Mouse (Mus musculus) CH12.LX (cell line): ENCODE data around the gene Ntm. TPM values are rescaled to one million over a fixed set of nuclear protein-coding genes. Genes with fewer than 3 reads are reported as not detected.

Experiments used
- DNase-seq: peaks from one replicate; pipeline ENCODE4 v3.0.0-alpha.2; 2013; ENCODE audit errors: extremely low read depth
- H3K27ac ChIP-seq: 2 replicates; pipeline ENCODE4 v1.5.1; 2012; ENCODE audit warnings: low read depth, mild to moderate bottlenecking, control low read depth, moderate library complexity; ENCODE audit not compliant: insufficient read depth
- H3K27me3 ChIP-seq: replicated peaks from 2 replicates; pipeline ENCODE3; 2012; ENCODE audit warnings: inconsistent platforms
- H3K36me3 ChIP-seq, 2 experiments: replicated peaks in 1 of 2; 2 replicates each; pipeline versions ENCODE3 to v1.6.1; 2012; ENCODE audit warnings: inconsistent platforms in 1 of 2, low read length in 1 of 2, mild to moderate bottlenecking in 1 of 2, mixed read lengths in 1 of 2, moderate library complexity in 1 of 2; ENCODE audit not compliant: control insufficient read depth in 1 of 2, insufficient read depth in 1 of 2
- H3K4me1 ChIP-seq, 2 experiments: 2 replicates each; pipeline ENCODE4 v1.6.1; 2012; ENCODE audit warnings: inconsistent platforms in 1 of 2, moderate library complexity in 1 of 2; ENCODE audit not compliant: insufficient read depth in 2 of 2, control insufficient read depth in 1 of 2
- H3K4me2 ChIP-seq: 2 replicates; pipeline ENCODE4 v1.6.1; 2012; ENCODE audit warnings: low read depth, mild to moderate bottlenecking, control low read depth; ENCODE audit not compliant: poor library complexity, insufficient read depth, severe bottlenecking
- H3K4me3 ChIP-seq, 3 experiments: fragments of 150-350 bp in 1 of 3; sonication (generic) in 1 of 3; replicated peaks in 1 of 3; 2 replicates each; pipeline versions ENCODE3 to v1.5.1; 2011 to 2012; ENCODE audit warnings: low read depth in 2 of 3, low read length in 2 of 3, mild to moderate bottlenecking in 2 of 3, moderate library complexity in 2 of 3, control low read depth in 1 of 3, improper control_type of control experiment in 1 of 3, inconsistent platforms in 1 of 3, mixed read lengths in 1 of 3; ENCODE audit not compliant: poor library complexity in 1 of 3
- H3K79me2 ChIP-seq: replicated peaks from 2 replicates; pipeline ENCODE4 v1.6.1; 2012; ENCODE audit warnings: mild to moderate bottlenecking, moderate library complexity; ENCODE audit not compliant: control insufficient read depth, poor library complexity, insufficient read depth, severe bottlenecking; ENCODE audit errors: extremely low read depth
- H3K9ac ChIP-seq: 2 replicates; pipeline ENCODE4 v1.6.1; 2012; ENCODE audit warnings: low read depth, mild to moderate bottlenecking, control low read depth, moderate library complexity; ENCODE audit not compliant: insufficient read depth
- H3K9me3 ChIP-seq: replicated peaks from 2 replicates; pipeline ENCODE3; 2012; ENCODE audit warnings: low read length, inconsistent platforms, mixed read lengths
- CTCF ChIP-seq, 2 experiments: IDR thresholded peaks in 1 of 2; conservative IDR thresholded peaks in 1 of 2; 2 replicates each; pipeline ENCODE4 v1.5.1; 2011 to 2012; ENCODE audit warnings: low read depth in 2 of 2, low read length in 2 of 2, improper control_type of control experiment in 1 of 2, inconsistent platforms in 1 of 2, mild to moderate bottlenecking in 1 of 2, moderate library complexity in 1 of 2
- E2F4 ChIP-seq: IDR thresholded peaks from 2 replicates; pipeline ENCODE4 v1.6.1; 2011; ENCODE audit warnings: low read depth, low read length, improper control_type of control experiment; ENCODE audit not compliant: insufficient replicate concordance
- ELF1 ChIP-seq: IDR thresholded peaks from 2 replicates; pipeline ENCODE4 v1.6.1; 2014; ENCODE audit warnings: low read depth, mild to moderate bottlenecking, inconsistent platforms, low read length, improper control_type of control experiment
- EP300 ChIP-seq: IDR thresholded peaks from 2 replicates; pipeline ENCODE4 v1.6.1; 2011; ENCODE audit warnings: low read length, improper control_type of control experiment
- ETS1 ChIP-seq: conservative IDR thresholded peaks from 2 replicates; pipeline ENCODE4 v1.6.1; 2012; ENCODE audit warnings: low read depth, mild to moderate bottlenecking, inconsistent platforms, low read length, improper control_type of control experiment, moderate library complexity
- GABPA ChIP-seq: IDR thresholded peaks from 2 replicates; pipeline ENCODE4 v1.6.1; 2012; ENCODE audit warnings: low read depth, low read length, improper control_type of control experiment, inconsistent platforms; ENCODE audit not compliant: insufficient replicate concordance
- HCFC1 ChIP-seq: IDR thresholded peaks from 2 replicates; pipeline ENCODE4 v1.6.1; 2012; ENCODE audit warnings: low read depth, mild to moderate bottlenecking, inconsistent platforms, low read length, improper control_type of control experiment
- IRF4 ChIP-seq: IDR thresholded peaks from 2 replicates; pipeline ENCODE4 v1.6.1; 2014; ENCODE audit warnings: low read depth, mild to moderate bottlenecking, inconsistent platforms, low read length, improper control_type of control experiment
- JUN ChIP-seq: IDR thresholded peaks from 2 replicates; pipeline ENCODE4 v1.6.1; 2011; ENCODE audit warnings: low read depth, mild to moderate bottlenecking, low read length, improper control_type of control experiment, moderate library complexity; ENCODE audit not compliant: insufficient read depth
- JUND ChIP-seq: conservative IDR thresholded peaks from 2 replicates; pipeline ENCODE4 v1.6.1; 2011; ENCODE audit warnings: low read depth, low read length, improper control_type of control experiment
- KAT2A ChIP-seq: IDR thresholded peaks from 2 replicates; pipeline ENCODE4 v1.6.1; 2012; ENCODE audit warnings: low read length, improper control_type of control experiment, inconsistent platforms; ENCODE audit not compliant: insufficient replicate concordance
- MAFK ChIP-seq: IDR thresholded peaks from 2 replicates; pipeline ENCODE4 v1.6.1; 2011; ENCODE audit warnings: low read length, improper control_type of control experiment; ENCODE audit not compliant: insufficient replicate concordance
- MAX ChIP-seq: IDR thresholded peaks from 2 replicates; pipeline ENCODE4 v1.6.1; 2011; ENCODE audit warnings: low read length, improper control_type of control experiment
- MAZ ChIP-seq: IDR thresholded peaks from 2 replicates; pipeline ENCODE4 v1.6.1; 2012; ENCODE audit warnings: low read depth, mild to moderate bottlenecking, inconsistent platforms, low read length, improper control_type of control experiment, moderate library complexity
- NRF1 ChIP-seq: IDR thresholded peaks from 2 replicates; pipeline ENCODE4 v1.6.1; 2014; ENCODE audit warnings: low read depth, mild to moderate bottlenecking, inconsistent platforms, low read length, improper control_type of control experiment, moderate library complexity
- POLR2A ChIP-seq: IDR thresholded peaks from 2 replicates; pipeline ENCODE4 v1.6.1; 2011; ENCODE audit warnings: low read depth, mild to moderate bottlenecking, improper control_type of control experiment, low read length
- POLR2AphosphoS2 ChIP-seq: IDR thresholded peaks from 2 replicates; pipeline ENCODE4 v1.6.1; 2011; ENCODE audit warnings: low read depth, low read length, improper control_type of control experiment
- RAD21 ChIP-seq: IDR thresholded peaks from 2 replicates; pipeline ENCODE4 v1.6.1; 2011; ENCODE audit warnings: low read depth, mild to moderate bottlenecking, low read length, improper control_type of control experiment, moderate library complexity
- RCOR1 ChIP-seq: conservative IDR thresholded peaks from 2 replicates; pipeline ENCODE4 v1.6.1; 2012; ENCODE audit warnings: low read depth, mild to moderate bottlenecking, inconsistent platforms, low read length, improper control_type of control experiment
- SIN3A ChIP-seq: IDR thresholded peaks from 2 replicates; pipeline ENCODE4 v1.6.1; 2012; ENCODE audit warnings: low read length, improper control_type of control experiment, inconsistent platforms
- TCF12 ChIP-seq: IDR thresholded peaks from 2 replicates; pipeline ENCODE4 v1.6.1; 2014; ENCODE audit warnings: low read depth, mild to moderate bottlenecking, inconsistent platforms, low read length, improper control_type of control experiment
- USF1 ChIP-seq: IDR thresholded peaks from 2 replicates; pipeline ENCODE4 v1.6.1; 2014; ENCODE audit warnings: low read depth, mild to moderate bottlenecking, inconsistent platforms, low read length, improper control_type of control experiment
- USF2 ChIP-seq: conservative IDR thresholded peaks from 2 replicates; pipeline ENCODE4 v1.6.1; 2011; ENCODE audit warnings: low read depth, low read length, improper control_type of control experiment
- ZKSCAN1 ChIP-seq: IDR thresholded peaks from 2 replicates; pipeline ENCODE4 v1.6.1; 2012; ENCODE audit warnings: low read depth, inconsistent platforms, low read length, improper control_type of control experiment, borderline replicate concordance
- ZMIZ1 ChIP-seq: IDR thresholded peaks from 2 replicates; pipeline ENCODE4 v1.6.1; 2012; ENCODE audit warnings: low read depth, mild to moderate bottlenecking, inconsistent platforms, low read length, improper control_type of control experiment
- dilution Hi-C: fragments of 300-500 bp; cut with MboI; formaldehyde crosslinking; loops from 2 replicates; pipeline ENCODE4 v1.14.3; 2020; ENCODE audit warnings: low sequenced_read_pairs; ENCODE audit not compliant: extremely low pct_unique_long_range_greater_than_20kb, extremely low pct_ligation_motif_present
- in situ Hi-C: fragments of 300-500 bp; cut with MboI; formaldehyde crosslinking; loops from 3 replicates; pipeline ENCODE4 v1.14.3; 2019; ENCODE audit warnings: low sequenced_read_pairs, low pct_ligation_motif_present, low pct_unique_long_range_greater_than_20kb, mixed read lengths
- polyA plus RNA-seq: library from polyadenylated mRNA; unstranded; fragments of >175 nt; gene quantifications from 2 replicates; pipeline ENCODE4 v1.2.1, GENCODE M21; 2012; ENCODE audit warnings: low read depth; ENCODE audit not compliant: insufficient read length
- total RNA-seq, 2 experiments: library from RNA; depleted of rRNA; stranded (reverse); fragments of 300-350 nt in 1 of 2; fragments of >200 nt in 1 of 2; gene quantifications; 2 replicates each; pipeline ENCODE4 v1.2.3; 2012 to 2014

Ntm gene
- total and polyA plus RNA-seq, 3 experiments, result not detected

DNA sequence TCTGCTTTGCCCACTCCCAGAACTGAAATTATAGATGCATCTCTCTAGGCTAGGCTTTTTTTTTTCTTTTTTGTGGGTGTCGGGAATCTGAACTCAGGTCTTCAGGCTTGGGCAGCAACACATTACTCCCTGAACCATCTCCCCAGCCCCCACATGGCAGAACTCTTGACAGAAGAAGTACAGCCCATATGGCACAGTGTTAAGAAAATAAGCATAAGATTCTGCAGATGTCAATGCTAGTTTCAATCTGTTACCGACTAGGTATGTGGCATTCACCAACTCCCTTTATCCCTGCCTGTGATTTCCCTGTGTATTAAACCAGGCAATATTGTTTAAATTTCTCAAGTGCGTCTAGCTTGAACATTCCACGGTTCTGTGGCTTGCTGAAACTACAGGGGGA lies 166.7 kb downstream of the Ntm start:
- H3K9me3 ChIP-seq, result peaks cover 87% of the 10 kb centered on the region
- dilution Hi-C loops (no loop called here), in situ Hi-C loops (no loop called here)
- no peak overlapping the region for H3K4me3 ChIP-seq
- H3K4me1 ChIP-seq, result no peaks in the 10 kb centered on the region
- H3K27ac ChIP-seq, result no peak overlapping the region
- no peaks in the 10 kb centered on the region for H3K27me3 ChIP-seq
- no peak for TF ChIP-seq EP300
- TF ChIP-seq HCFC1, result no peak
- TF ChIP-seq TCF12, result no peak
- TF ChIP-seq NRF1, result no peak
- no peak for TF ChIP-seq KAT2A
- TF ChIP-seq MAFK, result no peak
- no peak for TF ChIP-seq E2F4
- TF ChIP-seq SIN3A, result no peak
- TF ChIP-seq ZKSCAN1, result no peak
- no peak for TF ChIP-seq MAZ
- TF ChIP-seq RCOR1, result no peak
- TF ChIP-seq USF1, result no peak
- TF ChIP-seq RAD21, result no peak
- TF ChIP-seq IRF4, result no peak
- TF ChIP-seq POLR2AphosphoS2, result no peak
- TF ChIP-seq CTCF (conservative IDR thresholded peaks at IDR 0.05 in 1 of 2, IDR thresholded peaks at IDR 0.05 in 1 of 2; ENCODE audit: low read depth in 2 of 2, low read length in 2 of 2), result no peak
- TF ChIP-seq MAX, result no peak
- no peak for TF ChIP-seq JUN
- TF ChIP-seq GABPA, result no peak
- TF ChIP-seq ETS1, result no peak
- H3K79me2 ChIP-seq, result no peaks in the 10 kb centered on the region
- H3K36me3 ChIP-seq, result no peaks in the 10 kb centered on the region
- no peak overlapping the region for H3K9ac ChIP-seq
- no peak for DNase-seq
- no peak overlapping the region for H3K4me2 ChIP-seq

DNA sequence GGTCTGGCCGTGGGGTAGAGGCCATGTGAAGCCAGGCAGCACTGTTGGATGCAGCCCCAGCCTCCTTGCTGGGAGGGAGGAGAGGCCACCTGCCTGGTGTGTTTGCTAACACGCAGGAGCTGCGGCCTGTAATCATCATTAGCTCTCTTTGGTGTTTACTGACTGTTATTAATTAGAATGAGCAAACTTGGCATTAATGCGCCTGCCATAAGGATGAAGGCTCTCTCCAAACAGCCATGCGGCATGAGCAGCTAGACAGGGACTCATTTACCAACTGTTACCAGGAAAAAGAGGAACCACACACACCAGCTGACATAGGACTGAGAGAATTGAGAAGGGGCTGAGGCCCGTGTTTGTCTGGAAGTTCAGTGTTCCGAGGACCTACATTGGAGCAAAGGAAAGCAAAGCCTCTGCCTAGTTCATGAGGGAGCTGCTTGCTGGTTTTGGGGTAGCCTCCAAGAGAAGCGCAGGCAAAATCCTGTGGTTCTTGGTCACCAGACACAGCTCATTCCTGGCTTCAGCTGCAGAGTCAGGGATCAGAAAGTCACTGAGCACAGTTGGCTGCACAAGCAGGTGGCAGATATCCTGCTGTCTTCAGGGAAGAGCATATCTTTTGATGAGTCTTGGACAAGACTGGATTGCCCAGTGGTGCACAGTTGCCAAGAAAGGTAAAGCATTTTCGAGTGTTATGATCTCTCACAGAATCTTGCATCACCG lies 171.6 kb downstream of the Ntm start:
- H3K79me2 ChIP-seq, result no peaks in the 10 kb centered on the region
- in situ Hi-C loops, result no loop called here

More for the DNA sequence above, 171.6 kb downstream of the Ntm start:
- no peaks in the 10 kb centered on the region for H3K27me3 ChIP-seq
- DNase-seq, result no peak
- H3K4me3 ChIP-seq, result no peak overlapping the region
- dilution Hi-C loops, result no loop called here
- no peak overlapping the region for H3K9ac ChIP-seq
- no peaks in the 10 kb centered on the region for H3K4me1 ChIP-seq
- H3K9me3 ChIP-seq, result peaks cover 92% of the 10 kb centered on the region
- TF ChIP-seq ELF1 (no peak), POLR2A (no peak), ZMIZ1 (no peak), ZKSCAN1 (no peak), USF2 (no peak), HCFC1 (no peak), JUND (no peak)
- no peaks in the 10 kb centered on the region for H3K36me3 ChIP-seq
- H3K4me2 ChIP-seq, result no peak overlapping the region
- H3K27ac ChIP-seq, result no peak overlapping the region
